Mouse (Mus musculus): ENCODE results near the gene Cdipt. TPM values are rescaled to one million over a fixed set of nuclear protein-coding genes. Genes with fewer than 3 reads are reported as not detected.

The Cdipt gene
- total RNA-seq (2022), result 100 to 1,000 TPM; 175 to 183 (median 179) TPM

DNA sequence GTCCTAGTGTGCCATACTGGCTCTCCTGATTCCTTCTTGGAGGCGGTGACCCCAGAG is at the start of gene Cdipt:
Cdipt (plus strand) TSS at position 22 of the 57 bp plus-strand sequence.
- no peak for DNase-seq (ENCODE audit: low spot score in 2 of 2)

- DNase-seq (ENCODE audit: low spot score in 2 of 2), result no peak
These were observed 49.4 kb upstream of the Cdipt start for GRCm38 (mm10) chr7:126926299-126926698.

DNA sequence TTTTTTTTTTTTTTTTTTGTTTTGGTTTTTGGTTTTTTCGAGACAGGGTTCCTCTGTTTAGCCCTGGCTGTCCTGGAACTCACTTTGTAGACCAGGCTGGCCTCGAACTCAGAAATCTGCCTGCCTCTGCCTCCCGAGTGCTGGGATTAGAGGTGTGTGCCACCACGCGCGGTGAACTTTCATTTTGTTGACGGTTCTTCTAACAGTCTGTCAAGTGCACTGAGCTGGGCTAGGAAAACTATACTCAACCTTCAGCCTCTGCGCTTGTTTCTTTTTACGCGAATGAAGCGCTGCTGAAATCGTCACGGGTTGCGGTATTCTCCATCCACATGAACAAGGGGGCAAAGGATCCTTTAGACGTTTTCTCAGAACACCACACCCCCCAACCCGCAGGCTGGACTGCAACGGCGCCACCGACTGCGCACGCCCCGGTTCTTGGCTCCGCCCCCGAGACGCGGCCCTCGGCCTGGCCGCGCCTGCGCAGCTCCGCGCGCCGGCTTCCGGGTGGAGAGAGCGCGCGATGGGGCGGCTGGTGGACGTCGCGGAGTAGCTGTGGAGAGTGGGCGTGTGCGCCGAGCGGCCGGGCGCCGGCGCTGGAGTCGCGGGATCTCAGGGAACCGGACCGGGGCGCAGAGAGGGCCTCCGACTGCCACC is 47.2 kb upstream of the Cdipt start, which contains the start of gene Kctd13:
Kctd13 (plus strand) TSS at position 496 of the 654 bp plus-strand sequence.
- DNase-seq (ENCODE audit: low spot score in 2 of 2), result peak; percentile 75 to 86

DNA sequence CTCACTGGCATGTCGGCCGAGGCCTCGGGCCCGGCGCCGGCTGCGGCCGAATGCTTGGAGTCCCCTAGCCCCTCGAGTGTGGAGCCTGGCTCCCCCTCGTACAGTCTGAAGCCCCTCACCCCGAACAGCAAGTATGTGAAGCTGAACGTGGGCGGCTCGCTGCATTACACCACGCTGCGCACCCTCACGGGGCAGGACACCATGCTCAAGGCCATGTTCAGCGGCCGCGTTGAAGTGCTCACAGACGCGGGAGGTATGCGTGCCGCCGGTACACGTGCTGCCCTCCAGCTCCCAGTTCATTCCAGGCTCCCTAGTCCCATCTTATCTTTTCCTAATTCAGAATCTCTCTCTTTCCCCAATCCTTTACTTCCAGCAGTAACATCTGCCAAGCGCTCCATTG is 46.7 kb upstream of the Cdipt start:
- DNase-seq (ENCODE audit: low spot score in 2 of 2), result no peak

DNA sequence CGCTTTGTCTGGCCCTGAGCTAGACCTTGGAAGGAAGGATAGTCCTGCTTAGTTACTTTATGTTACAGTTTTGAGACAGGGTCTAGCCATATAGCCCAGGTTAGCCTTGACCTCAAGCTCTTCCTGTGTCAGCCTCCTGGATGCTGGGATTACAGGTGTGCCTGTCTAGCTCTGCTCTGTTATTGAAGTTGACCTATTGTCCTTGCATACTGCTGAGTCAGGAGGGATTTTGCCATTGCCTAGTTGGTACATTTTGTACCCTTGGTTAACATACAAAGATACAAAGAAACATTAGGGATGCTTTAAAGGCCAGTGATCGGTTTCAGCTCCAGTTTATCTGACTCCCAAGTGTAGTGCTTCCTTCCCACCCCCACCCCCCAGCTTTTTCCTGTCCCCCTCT is 43.1 kb upstream of the Cdipt start:
- no peak for DNase-seq (ENCODE audit: low spot score in 2 of 2)

DNA sequence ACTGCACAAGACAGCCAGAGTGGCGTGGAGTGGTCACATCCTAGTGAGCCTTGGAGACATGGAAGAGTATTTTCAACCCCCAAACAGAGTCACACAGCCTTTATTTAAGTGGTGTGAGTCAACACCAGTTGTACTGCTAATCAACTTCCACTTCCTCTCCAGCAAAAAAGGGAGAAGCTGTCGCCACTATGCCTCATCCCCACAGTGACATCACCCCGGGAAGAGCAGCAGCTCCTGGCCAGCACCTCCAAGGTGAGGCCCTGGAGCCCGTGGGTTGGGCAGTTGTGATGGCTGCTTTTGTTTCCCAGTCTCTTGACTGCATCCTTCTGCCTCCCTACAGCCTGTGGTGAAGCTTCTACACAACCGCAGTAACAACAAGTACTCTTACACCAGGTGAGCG is 34.5 kb upstream of the Cdipt start:
- no peak for DNase-seq (ENCODE audit: low spot score in 2 of 2)

- DNase-seq (ENCODE audit: low spot score in 2 of 2), result no peak
These were observed 33.9 kb upstream of the Cdipt start for GRCm38 (mm10) chr7:126941801-126942200.

GRCm38 (mm10) chr7:126946530-126946929 is 29.2 kb upstream of the Cdipt start:
- no peak for DNase-seq (ENCODE audit: low spot score in 2 of 2)

DNA sequence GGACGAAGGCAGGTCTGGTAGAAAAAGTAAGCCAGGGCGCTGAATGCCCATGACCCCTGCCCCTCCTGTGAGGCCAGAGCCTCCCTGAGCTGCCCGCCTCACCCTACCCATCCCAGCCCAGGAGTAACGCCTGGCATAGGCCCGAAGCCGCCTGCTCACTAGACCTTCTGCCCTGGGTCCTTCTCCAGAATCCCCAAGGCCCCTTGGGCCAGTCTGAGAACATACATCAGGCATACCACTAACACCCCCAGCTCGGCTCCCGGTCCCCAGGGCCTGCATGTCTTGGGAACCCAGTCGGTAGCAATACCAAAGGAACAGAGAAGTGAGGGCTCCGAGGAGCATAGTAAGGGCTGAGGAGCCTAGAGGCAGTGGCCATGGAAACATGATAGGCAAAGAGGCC is 27.1 kb upstream of the Cdipt start:
- no peak for DNase-seq (ENCODE audit: low spot score in 2 of 2)

DNA sequence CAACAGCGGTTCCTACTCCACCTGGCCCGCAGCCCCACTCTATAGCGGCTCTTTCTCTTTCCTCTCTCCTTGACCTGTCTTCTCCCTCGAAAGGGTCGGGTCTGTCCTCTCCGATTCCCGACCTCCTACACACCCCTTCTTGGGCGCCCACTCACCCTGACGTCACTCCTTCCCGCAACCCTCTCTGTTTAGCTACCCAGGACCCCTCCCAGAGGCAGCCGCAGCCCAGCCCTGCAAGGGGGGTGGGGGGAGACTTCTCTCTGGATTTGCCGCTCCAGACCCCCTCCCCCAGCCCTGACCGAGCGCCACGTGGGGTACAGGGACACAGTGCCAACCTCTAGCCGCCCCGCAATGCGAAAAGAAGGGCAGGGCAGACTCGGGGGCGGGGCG is 26.3 kb upstream of the Cdipt start, which contains the start of gene Asphd1:
Asphd1 (minus strand) TSS at position 180 of the 390 bp plus-strand sequence.
- peak; percentile 63 to 72 for DNase-seq (ENCODE audit: low spot score in 2 of 2)

DNA sequence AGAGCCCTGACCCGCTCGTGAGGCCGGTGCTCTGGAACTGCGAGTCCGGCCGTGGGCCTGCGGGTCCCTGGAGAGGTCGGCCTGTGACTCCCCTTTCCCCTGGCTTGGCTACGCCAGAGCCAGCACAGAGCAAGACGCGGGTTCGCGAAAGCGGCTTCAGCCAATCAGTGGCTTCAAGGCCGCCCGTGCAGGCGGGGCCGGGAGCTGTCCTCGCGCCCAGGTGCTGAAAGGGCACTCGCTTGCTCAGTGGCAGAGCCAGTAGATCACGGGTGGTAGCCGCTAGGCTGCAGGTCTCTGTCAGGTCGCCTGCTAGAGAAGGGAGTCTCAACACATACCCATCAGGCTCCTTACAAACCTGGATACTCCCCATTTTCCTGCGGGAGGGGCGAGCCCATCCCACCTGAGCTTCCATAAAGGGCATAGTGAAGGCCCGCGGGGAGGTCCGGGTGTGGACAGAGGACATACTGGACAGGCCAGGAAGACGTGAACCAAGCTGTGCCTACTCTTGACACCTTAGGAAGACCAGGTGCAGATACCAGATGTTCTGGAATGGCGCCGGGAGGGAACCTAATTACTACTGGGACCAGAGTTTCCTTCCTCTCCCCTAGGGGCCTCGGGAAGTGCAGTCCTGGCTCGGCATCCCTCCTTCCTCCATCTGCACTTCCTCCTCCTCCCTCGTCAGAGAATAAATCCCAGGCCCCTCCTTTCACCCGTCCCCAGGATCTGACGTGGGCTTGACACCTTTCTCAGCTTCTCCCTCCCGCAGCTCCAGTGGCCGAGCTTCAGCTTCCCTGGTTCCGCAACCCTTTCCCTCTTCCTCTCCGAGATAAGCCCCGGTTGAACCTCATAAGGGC is 25.7 kb upstream of the Cdipt start, which contains the start of gene Sez6l2:
Sez6l2 (plus strand) TSS at position 771 of the 854 bp plus-strand sequence.
- DNase-seq (ENCODE audit: low spot score in 2 of 2), result peak; percentile 75 to 83

- DNase-seq (ENCODE audit: low spot score in 2 of 2), result peak in 1 of 2 experiments; percentile 52
These were observed 24.8 kb upstream of the Cdipt start for GRCm38 (mm10) chr7:126950647-126951615.

GRCm38 (mm10) chr7:126951741-126952140 is 24.0 kb upstream of the Cdipt start:
- no peak for DNase-seq (ENCODE audit: low spot score in 2 of 2)

GRCm38 (mm10) chr7:126952646-126953045 is 23.1 kb upstream of the Cdipt start:
- no peak for DNase-seq (ENCODE audit: low spot score in 2 of 2)

GRCm38 (mm10) chr7:126955125-126955524 is 20.6 kb upstream of the Cdipt start:
- no peak for DNase-seq (ENCODE audit: low spot score in 2 of 2)

- no peak for DNase-seq (ENCODE audit: low spot score in 2 of 2)
These were observed 15.9 kb upstream of the Cdipt start for GRCm38 (mm10) chr7:126959780-126960179.

DNA sequence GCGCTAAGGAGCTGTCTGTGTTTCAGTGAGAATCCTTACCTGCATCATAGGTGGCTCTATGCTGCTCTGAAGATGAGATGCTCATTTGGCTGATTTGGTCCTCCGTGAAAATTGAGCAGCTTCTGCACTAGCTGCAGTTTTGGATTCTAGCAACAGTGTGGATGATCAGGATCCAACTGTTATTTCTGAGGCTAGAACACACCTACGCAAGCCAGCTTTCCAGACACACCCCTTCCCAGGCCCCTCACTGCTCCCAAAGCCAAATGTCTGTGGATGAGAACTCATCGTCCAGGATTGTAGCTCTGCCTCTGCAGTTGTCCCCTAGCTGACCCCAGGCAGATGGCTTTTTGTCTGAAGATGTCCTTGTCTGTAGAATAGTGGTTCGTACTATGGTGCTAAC is 14.6 kb upstream of the Cdipt start:
- no peak for DNase-seq (ENCODE audit: low spot score in 2 of 2)

- DNase-seq (ENCODE audit: low spot score in 2 of 2), result no peak
These were observed 13.7 kb upstream of the Cdipt start for GRCm38 (mm10) chr7:126961965-126962364.

DNA sequence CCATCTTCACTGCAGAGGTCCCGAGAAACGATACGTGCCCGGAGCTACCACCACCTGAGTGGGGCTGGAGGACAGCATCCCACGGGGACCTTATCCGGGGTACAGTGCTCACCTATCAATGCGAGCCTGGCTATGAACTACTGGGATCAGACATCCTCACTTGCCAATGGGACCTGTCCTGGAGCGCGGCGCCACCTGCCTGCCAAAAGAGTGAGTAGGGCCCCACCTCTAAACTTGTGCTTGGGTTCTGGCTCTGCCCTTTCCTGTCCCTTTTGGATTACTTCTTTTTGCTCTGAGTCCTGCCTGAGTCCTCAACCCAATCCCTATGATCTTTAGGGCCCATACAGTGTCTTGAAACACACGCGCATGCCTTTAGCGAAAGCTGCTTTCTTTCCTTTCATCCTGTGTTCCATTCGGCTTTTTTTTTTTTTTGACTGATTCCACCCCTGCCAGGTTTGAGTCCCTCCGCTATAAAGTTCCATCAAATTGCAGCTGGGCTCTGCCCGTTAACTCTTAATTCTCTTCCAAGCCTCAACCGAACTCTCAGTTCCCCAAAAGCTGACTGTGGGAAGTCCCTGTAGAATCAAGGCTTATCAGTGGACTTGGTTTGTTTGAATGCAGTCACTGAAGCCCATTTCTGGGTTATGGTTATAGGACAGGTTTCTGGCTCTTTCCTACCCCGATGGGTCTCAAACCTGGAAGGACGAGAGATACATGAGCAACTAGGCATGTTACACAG is 12.0 kb upstream of the Cdipt start:
- no peak for DNase-seq (ENCODE audit: low spot score in 2 of 2)

DNA sequence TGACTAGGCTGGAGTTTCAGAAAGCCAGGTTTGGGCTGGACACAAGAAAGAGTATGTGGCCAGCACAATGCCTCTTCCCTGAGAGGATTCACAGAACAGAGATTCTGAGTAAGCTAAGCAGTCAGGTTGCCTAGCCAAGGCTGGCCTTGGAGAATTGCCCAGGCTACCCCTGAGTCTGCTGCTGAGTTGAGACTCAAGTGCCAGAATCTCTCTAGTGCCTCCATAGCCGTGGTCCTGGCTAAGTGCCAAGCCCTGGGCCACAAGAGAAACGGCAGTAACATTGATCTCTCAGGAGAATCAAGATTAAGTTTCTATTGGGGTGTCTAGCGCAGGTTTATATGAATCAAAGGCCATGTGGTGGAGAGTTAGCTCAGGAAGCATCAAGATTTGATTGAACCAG is 10.1 kb upstream of the Cdipt start:
- DNase-seq (ENCODE audit: low spot score in 2 of 2), result no peak

GRCm38 (mm10) chr7:126967361-126967760 is 8.4 kb upstream of the Cdipt start:
- DNase-seq (ENCODE audit: low spot score in 2 of 2), result no peak
